In genomic region chr1:183189014-183189662, GRCm38 (mm10) we compare ENCODE assay signal across 16 mouse cellular contexts. TPM values are rescaled to one million over a fixed set of nuclear protein-coding genes. Genes with fewer than 3 reads are reported as not detected.
DNase-seq lines count a peak whose midpoint lies in the region; ATAC-seq lines count a peak whose summit lies in the region.
"Had no signal": no experiment of that assay in that cellular context is flagged by ENCODE, and none has a peak within 500 bp of the region (broad histone marks: within the 10 kb centered on the region; RNA-seq: fewer than 3 reads in every experiment).

No protein-coding gene starts in this region.

- intact Hi-C loops in heart, postnatal 10 days (cut with DNase I): no loop called here

- no peak for ATAC-seq in heart, embryonic 13.5 days (ENCODE audit: extremely low read depth, insufficient number of reproducible peaks, low FRiP score, low TSS enrichment)
- no peak for ATAC-seq in neural tube, embryonic 15.5 days (ENCODE audit: low FRiP score)
- ATAC-seq in embryonic facial prominence, embryonic 13.5 days (ENCODE audit: insufficient number of reproducible peaks, insufficient read depth, low FRiP score, low TSS enrichment, low read depth): no peak
- ATAC-seq: forebrain, embryonic 15.5 days; intestine, postnatal 0 days had no signal

- H3K4me2 ChIP-seq in heart, embryonic 13.5 days: peak overlapping the region; percentile 16; the same call in 1 of the 2 replicates
- H3K4me2 ChIP-seq in neural tube, embryonic 15.5 days: no peak overlapping the region
- peak overlapping the region; percentile 20 for H3K4me2 ChIP-seq in embryonic facial prominence, embryonic 13.5 days
- H3K4me2 ChIP-seq: forebrain, embryonic 15.5 days; neural tube, embryonic 13.5 days had no signal

- no peak overlapping the region for H3K4me3 ChIP-seq in heart, embryonic 13.5 days
- no peak overlapping the region for H3K4me3 ChIP-seq in neural tube, embryonic 15.5 days (replicated peaks)
- no peak overlapping the region for H3K4me3 ChIP-seq in embryonic facial prominence, embryonic 13.5 days
- H3K4me3 ChIP-seq: forebrain, embryonic 15.5 days; layer of hippocampus, adult 2 months; midbrain, embryonic 10.5 days; neural tube, embryonic 13.5 days had no signal

- no peak overlapping the region for H3K9ac ChIP-seq in heart, embryonic 13.5 days
- H3K9ac ChIP-seq in neural tube, embryonic 15.5 days (replicated peaks): no peak overlapping the region
- 0 out of 2 replicates have a peak overlapping the region, but pooled peaks have one; percentile 6 for H3K9ac ChIP-seq in embryonic facial prominence, embryonic 13.5 days
- H3K9ac ChIP-seq: forebrain, embryonic 15.5 days; neural tube, embryonic 13.5 days had no signal

- peak overlapping the region; percentile 58 for H3K27ac ChIP-seq in heart, embryonic 13.5 days (replicated peaks)
- no peak overlapping the region for H3K27ac ChIP-seq in neural tube, embryonic 15.5 days (replicated peaks)
- peak overlapping the region; percentile 74 for H3K27ac ChIP-seq in embryonic facial prominence, embryonic 13.5 days
- H3K27ac ChIP-seq: forebrain, embryonic 15.5 days; layer of hippocampus, adult 2 months; midbrain, embryonic 10.5 days; neural tube, embryonic 13.5 days had no signal

- 45% methylated on average over 10 of the region's 10 CpGs for WGBS in heart, embryonic 13.5 days
- WGBS in neural tube, embryonic 15.5 days: 68% methylated on average over 10 of the region's 10 CpGs
- WGBS in embryonic facial prominence, embryonic 13.5 days: 6% methylated on average over 10 of the region's 10 CpGs

- no peaks in the 10 kb centered on the region for H3K36me3 ChIP-seq in heart, embryonic 13.5 days
- no peaks in the 10 kb centered on the region for H3K36me3 ChIP-seq in neural tube, embryonic 15.5 days
- no peaks in the 10 kb centered on the region for H3K36me3 ChIP-seq in embryonic facial prominence, embryonic 13.5 days
- H3K36me3 ChIP-seq: forebrain, embryonic 15.5 days; midbrain, embryonic 10.5 days; neural tube, embryonic 13.5 days had no signal

- no peaks in the 10 kb centered on the region for H3K9me3 ChIP-seq in heart, embryonic 13.5 days
- H3K9me3 ChIP-seq in neural tube, embryonic 15.5 days (replicated peaks): no peaks in the 10 kb centered on the region
- no peaks in the 10 kb centered on the region for H3K9me3 ChIP-seq in embryonic facial prominence, embryonic 13.5 days
- H3K9me3 ChIP-seq: forebrain, embryonic 15.5 days; midbrain, embryonic 10.5 days; neural tube, embryonic 13.5 days had no signal

- no peak for DNase-seq in heart, postnatal 10 days
- DNase-seq in neural tube, embryonic 10.5 days (ENCODE audit: extremely low spot score, low spot score): peak; percentile 20
- DNase-seq in mesoderm, embryonic 11.5 days (ENCODE audit: low read depth, low spot score): peak; percentile 53
- DNase-seq in ovary, adult 18-20 months (ENCODE audit: low spot score): no peak
- DNase-seq in adrenal gland, postnatal 25 days: no peak
- DNase-seq: cerebellum, postnatal 25 days; lung, adult 2 months; thymus, postnatal 36 days had no signal

- H3K27me3 ChIP-seq in heart, embryonic 13.5 days (replicated peaks): no peaks in the 10 kb centered on the region
- H3K27me3 ChIP-seq in neural tube, embryonic 15.5 days (replicated peaks): no peaks in the 10 kb centered on the region
- no peaks in the 10 kb centered on the region for H3K27me3 ChIP-seq in embryonic facial prominence, embryonic 13.5 days
- H3K27me3 ChIP-seq: forebrain, embryonic 15.5 days; neural tube, embryonic 13.5 days had no signal

- peaks cover 93% of the 10 kb centered on the region for H3K4me1 ChIP-seq in heart, embryonic 13.5 days
- peaks cover 15% of the 10 kb centered on the region; the same call in 1 of the 2 replicates for H3K4me1 ChIP-seq in neural tube, embryonic 15.5 days
- H3K4me1 ChIP-seq in embryonic facial prominence, embryonic 13.5 days: peaks cover 70% of the 10 kb centered on the region

RNA-seq across cellular contexts. Expression of gene Disp1, which starts 32.2 kb away (rescaled TPM):
- polyA plus RNA-seq in heart, embryonic 13.5 days (2015; fragmentation: Nextera tagmentation; extraction: Ambion mirVana): 8.8 and 9.1 TPM in 2 replicates
- total RNA-seq in heart, postnatal 10 days (2021): 10 to 100 TPM; 10.0 to 14.1 TPM
- 9.1 and 9.5 TPM in 2 replicates for polyA plus RNA-seq in neural tube, embryonic 15.5 days (2015; fragmentation: Nextera tagmentation; extraction: Ambion mirVana)
- 17.2 and 20.4 TPM in 2 replicates for polyA plus RNA-seq in embryonic facial prominence, embryonic 13.5 days (2015; fragmentation: Nextera tagmentation; extraction: Ambion mirVana)
- 14.3 and 20.5 TPM in 2 replicates for total RNA-seq in adrenal gland, postnatal 25 days (2021)

Comparison
In these comparisons a context has a peak if more than half of its experiments do, and no peak if none do; other contexts are left out.
1. DNase-seq: peak in neural tube, embryonic 10.5 days (single experiment) and mesoderm, embryonic 11.5 days (single experiment); none in heart, postnatal 10 days (0 of 2), ovary, adult 18-20 months (single experiment) and adrenal gland, postnatal 25 days (single experiment).